Mouse (Mus musculus): Measurements from ENCODE around the gene Gpam. TPM values are rescaled to one million over a fixed set of nuclear protein-coding genes. Genes with fewer than 3 reads are reported as not detected.

The Gpam gene
- total RNA-seq, 2 experiments from 2014 or later = 174 to 215 TPM

GRCm38 (mm10) chr19:55138506-55138905 is 11.5 kb upstream of the Gpam start:
- DNase-seq = peak; percentile 82

GRCm38 (mm10) chr19:55137884-55138283 is 10.8 kb upstream of the Gpam start:
- DNase-seq = no peak

- DNase-seq = peak; percentile 50
Measured at GRCm38 (mm10) chr19:55136693-55137427, 9.8 kb upstream of the Gpam start.

GRCm38 (mm10) chr19:55135918-55136317 is 8.9 kb upstream of the Gpam start:
- no peak for DNase-seq

GRCm38 (mm10) chr19:55134521-55134920 is 7.5 kb upstream of the Gpam start:
- DNase-seq = no peak

- peak; percentile 68 for DNase-seq
Measured at GRCm38 (mm10) chr19:55132476-55132875, 5.4 kb upstream of the Gpam start.

GRCm38 (mm10) chr19:55131747-55132146 is 4.7 kb upstream of the Gpam start:
- DNase-seq = peak; percentile 59

- DNase-seq = no peak
Measured at GRCm38 (mm10) chr19:55128469-55128868, 1.4 kb upstream of the Gpam start.

- no peak for DNase-seq
Measured at GRCm38 (mm10) chr19:55125456-55125855, 1.6 kb downstream of the Gpam start.

GRCm38 (mm10) chr19:55123001-55123536 is 4.0 kb downstream of the Gpam start:
- DNase-seq = no peak

- peak; percentile 36 for DNase-seq
Measured at GRCm38 (mm10) chr19:55122351-55122980, 4.6 kb downstream of the Gpam start.

- DNase-seq = no peak
Measured at GRCm38 (mm10) chr19:55121836-55122235, 5.2 kb downstream of the Gpam start.

GRCm38 (mm10) chr19:55120518-55121244 is 6.4 kb downstream of the Gpam start:
- no peak for DNase-seq

GRCm38 (mm10) chr19:55119541-55119940 is 7.5 kb downstream of the Gpam start:
- no peak for DNase-seq

GRCm38 (mm10) chr19:55117991-55118390 is 9.0 kb downstream of the Gpam start:
- DNase-seq = no peak

- no peak for DNase-seq
Measured at GRCm38 (mm10) chr19:55117059-55117815, 9.8 kb downstream of the Gpam start.

GRCm38 (mm10) chr19:55115532-55115931 is 11.5 kb downstream of the Gpam start:
- no peak for DNase-seq

- DNase-seq = no peak
Measured at GRCm38 (mm10) chr19:55114825-55115395, 12.1 kb downstream of the Gpam start.

GRCm38 (mm10) chr19:55107896-55108295 is 19.1 kb downstream of the Gpam start:
- no peak for DNase-seq

- no peak for DNase-seq
Measured at GRCm38 (mm10) chr19:55105969-55106368, 21.1 kb downstream of the Gpam start.

GRCm38 (mm10) chr19:55103081-55103830 is 23.8 kb downstream of the Gpam start:
- DNase-seq = peak; percentile 70

Measured in adrenal gland, postnatal 10 days (tissue).